Mouse (Mus musculus): ENCODE results near the gene Cers4.

The Cers4 gene

DNA sequence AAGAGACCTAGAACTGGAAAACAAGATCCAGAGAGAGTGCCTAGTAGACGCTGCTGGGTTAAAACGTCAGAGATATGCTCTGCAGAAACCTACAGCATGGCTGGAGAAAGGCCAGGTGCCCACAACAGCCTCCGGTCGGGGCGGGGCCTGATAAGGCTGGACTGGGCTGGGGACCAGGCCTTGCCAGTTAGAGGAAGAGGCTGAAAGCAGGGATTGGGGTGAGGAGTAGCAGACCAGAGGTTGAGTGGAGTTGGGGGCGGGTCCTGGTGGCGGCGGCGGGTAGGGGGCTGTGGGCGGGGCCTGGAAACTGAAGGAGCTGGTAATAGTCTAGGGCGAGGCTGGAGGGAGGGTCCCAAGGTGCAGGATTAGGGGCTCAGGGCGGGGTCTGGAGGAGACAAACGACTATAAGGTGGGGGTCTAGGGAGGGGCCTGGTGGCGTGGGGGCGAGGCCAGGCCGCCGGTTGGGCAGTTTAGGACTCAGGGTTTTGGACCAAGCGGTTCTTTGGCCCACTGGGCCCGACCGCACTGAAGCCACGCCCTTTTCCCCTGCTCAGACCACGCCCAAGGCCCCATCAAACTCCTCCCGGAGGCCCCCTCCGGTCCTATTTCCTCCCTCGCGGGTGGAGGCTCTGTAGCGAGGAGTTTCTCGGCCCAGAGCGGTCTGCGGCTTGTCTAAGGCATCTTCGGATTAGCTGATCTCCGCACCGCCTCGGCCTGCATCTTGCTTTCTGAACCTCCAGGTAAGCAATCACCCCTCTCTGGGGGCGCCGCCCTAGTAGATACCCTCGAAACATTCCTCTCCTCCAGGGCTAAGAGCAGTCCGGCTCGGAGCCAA, at the start of gene Cers4:
Gene Cers4 (plus strand): TSS at position 176 of the 835 bp plus-strand sequence.
- peak; percentile 89 to 92 for DNase-seq

DNA sequence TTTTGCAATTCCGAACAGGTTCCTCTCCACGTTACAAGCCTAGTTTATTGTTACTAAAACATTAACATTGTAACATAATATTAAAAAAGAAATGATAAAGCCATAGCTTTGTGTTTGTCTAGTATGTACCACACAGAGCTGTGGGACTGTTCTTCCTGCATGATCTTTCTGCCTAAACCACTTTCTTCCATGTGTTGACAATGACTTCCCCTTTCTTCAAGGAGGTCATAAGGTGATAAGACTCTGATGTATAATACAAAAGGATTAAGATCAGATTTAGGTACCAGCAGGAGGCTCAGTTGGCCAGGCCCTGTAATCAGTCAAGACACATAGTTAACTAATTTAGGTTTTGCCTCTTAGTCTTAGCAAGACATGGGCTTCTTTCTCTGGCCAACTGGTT, 34.7 kb upstream of the Cers4 start:
- no peak for DNase-seq

DNA sequence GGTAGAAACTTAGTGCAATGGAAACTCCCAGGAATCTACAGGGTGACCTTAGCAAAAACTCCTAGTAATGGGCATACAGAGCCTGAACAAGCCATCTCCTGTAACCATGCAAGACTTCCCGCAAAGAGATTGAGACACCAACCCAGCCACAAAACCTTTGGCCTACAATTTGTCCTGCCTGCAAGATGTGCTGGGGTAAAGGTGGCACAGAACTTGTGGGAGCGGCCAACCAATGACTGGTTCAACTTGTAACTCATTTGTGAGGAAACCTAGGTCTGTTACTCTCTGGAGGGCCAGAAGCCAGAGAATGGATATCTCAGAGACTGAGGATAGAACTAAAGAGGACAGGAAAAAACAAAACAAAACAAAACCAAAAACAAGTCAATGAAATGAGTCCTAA, 29.8 kb upstream of the Cers4 start:
- no peak for DNase-seq

DNA sequence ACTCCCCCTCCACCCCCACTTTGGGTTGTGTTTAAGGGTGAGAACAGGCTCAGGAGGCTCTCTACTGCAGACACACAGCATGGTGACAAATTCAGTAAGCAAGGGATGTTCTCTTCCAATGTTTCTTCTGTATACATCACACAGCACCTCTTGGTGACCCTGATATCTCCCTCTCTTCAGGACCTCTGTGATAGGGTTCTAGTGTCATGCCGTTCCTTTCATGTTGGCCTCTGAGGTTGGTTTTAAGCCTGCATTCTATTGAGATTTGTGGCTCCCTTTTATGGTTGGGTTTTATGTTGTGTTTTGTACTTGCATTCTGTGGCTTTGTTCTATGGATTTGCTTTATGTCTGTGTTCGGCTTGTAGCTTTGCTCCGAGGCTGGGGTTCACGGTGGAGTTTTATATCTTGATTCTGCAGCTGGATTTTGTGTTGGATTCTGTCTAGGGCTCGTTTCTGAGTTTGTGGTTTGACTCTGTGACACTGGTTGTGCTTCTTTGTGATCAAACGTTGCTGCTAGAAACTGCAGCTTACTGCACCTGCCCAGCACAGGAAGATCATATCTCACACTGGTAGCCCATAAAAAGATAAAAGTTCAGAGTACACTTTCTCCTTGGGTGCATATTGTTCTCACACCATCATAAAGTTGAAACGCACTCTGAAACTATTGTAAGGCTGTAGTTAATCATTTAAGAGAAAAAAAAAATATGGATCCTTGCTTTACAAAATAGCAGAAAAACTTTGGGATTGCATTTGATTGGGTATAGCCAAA, 18.2 kb upstream of the Cers4 start:
- no peak for DNase-seq

DNA sequence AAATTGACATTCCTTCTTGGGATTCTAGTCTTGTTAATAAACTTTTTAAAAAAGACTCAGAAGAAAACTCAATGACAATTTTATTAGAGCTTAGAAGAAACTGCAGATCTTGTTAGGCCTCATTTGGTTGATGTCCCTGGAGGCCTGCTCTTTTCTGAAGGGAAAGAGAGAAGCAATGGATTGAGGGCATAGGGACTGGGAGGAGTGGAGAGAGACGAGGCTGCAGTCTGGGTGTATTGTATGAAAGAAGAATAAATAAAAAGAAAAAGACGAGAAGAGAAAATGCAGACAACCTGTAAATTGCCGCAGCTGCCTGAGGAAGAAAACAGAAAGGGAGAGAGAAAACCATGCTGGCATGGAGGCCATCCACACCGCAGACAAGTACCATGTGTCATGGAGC, 11.7 kb upstream of the Cers4 start:
- DNase-seq: no peak

DNA sequence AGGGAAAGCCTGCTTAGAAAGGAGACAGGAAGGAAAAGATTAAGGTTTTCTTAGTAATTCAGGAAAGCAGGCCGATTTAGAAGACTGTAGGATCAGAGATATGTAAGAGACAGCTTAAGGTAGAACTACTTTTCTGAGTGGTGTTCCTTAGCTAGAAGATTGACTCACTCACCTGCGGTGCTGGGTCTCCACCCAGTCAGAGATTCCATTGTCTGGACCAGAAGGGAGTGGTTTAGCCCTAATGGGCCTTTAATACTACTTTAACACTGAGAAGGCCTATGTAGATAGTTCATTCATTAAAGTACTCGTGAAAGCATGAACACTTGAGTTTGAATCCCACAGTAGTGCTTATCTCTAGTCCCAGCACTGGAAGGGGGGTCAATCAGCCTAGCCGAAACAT, 11.2 kb upstream of the Cers4 start:
- no peak for DNase-seq

DNA sequence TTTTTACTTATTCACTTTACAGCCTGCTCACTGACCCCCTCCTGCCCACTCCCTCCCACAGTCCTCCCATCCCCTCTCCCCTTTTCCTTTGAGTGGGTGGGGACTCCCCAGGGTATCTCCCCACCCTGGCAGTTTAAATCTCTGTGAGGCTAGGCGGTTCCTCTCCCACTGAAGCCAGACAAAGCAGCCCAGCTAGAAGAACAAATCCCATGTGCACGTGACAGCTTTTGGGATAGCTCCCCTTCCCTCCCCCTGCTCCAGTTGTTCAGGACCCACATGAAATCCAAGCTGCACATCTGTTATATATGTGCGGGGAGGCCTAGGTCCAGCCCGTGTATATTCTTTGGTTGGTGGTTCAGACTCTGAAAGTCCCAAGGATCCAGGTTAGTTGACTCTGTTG, 10.3 kb upstream of the Cers4 start:
- no peak for DNase-seq

DNA sequence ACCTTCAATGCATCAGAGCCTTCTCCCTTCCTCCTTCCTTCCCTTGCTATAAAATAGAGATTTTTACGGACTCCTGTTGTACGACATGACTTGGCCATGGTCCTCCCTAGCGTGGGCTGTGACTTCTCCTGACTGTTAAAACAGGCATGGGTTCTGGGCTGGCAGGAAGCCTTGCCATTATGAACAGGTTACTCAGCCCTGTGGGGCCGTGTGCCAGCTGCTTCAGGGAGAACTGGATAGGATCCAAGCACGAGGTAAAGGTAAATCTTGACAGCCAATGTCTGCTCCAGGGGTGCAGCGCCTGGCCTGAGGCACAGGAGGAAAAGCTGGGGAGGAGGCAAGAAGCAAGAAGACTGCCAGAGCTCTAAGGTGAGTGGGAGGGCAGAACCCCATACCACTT, 9.5 kb upstream of the Cers4 start:
- no peak for DNase-seq

DNA sequence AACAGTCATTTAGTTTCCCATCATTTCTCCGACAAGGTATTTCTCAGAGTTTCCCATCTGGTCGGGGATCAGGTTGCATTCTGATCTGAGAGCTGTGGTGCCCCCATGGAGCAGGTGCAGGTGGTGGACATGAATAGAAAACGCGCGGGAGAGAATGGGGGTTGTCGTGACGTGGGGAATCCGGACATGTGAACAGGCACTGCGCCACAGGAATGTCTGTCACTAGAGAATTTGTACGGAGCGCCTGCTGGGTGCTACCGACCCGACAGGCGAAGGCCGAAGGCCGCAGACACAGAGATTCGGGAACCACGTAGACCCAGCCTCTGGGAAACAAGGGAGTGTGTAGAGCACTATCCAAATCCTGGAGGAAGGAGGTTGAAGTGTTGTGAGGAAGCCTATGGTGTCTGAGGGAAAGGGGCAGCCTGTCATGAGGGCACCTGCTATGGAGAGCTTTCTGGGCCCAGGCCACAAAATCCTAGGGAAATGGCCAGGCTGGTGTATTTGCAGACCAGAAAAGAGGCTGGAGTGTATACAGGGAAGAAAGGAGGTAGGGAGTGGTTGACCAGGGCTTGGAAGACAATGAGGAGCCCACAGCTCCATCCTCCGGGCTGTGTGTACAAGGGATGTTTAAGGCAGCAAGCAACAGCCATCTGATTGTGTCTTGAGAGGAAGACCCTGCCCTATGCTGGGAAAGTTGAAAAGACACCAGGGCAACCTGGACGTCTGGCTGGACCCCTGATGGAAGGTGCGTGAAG, 1.0 kb downstream of the Cers4 start:
- DNase-seq: peak; percentile 44 to 48

DNA sequence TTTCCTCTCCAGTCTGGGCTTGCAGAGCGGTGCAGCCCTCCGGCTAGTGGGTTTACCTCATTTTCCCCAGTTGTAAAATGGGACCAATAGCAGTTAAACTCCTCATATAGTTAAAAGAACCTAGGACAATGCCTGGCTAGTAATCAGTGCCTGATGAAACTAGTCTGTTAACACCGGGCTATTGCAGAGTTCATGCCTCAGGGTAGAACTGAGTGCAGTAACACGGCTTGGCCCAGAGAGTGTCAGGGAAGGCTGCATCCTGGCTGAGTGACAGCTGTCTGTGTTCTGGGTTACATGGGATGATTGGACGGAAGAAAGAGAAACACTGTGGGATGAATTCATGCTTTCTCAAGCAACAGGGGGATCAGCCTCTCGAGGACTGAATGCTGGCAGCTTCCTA, 3.1 kb downstream of the Cers4 start:
- DNase-seq: no peak

DNA sequence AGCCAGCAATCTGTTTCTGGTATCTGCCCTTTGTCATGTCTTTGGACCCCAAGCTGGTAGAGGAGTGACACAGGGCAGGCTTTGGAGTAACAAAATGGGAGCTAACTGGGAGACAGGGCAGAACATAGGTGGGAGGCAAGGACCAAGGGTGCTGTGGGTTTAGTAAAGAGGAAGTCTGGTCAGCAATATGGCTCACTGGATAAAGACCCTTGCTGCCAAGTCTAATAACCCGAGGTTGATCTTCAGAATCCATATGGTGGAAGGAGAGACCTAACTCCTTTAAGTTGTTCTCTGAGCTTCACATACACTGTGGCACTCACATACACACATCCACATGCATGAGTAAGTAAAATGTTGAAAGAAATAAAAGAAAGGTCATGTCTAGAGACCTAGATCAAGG, 4.8 kb downstream of the Cers4 start:
- no peak for DNase-seq

DNA sequence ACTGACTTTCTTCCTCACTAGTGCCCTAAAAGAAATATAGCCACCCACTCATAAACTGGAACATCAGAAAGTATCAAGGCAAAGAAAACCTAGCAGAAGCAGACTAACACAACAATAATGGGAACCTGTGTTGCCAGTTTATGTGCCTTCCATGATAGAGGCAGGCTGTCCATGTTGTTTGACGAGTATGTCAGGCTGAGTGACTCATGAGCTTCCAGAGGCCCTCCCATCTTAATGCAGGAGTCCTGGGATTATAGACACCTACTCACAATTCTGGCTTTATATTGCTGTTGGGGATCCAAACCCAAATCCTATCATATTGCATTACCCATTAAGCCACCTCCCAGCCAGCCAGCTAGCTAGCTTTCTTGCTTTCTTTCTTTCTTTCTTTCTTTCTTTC, 12.5 kb downstream of the Cers4 start:
- DNase-seq: no peak

DNA sequence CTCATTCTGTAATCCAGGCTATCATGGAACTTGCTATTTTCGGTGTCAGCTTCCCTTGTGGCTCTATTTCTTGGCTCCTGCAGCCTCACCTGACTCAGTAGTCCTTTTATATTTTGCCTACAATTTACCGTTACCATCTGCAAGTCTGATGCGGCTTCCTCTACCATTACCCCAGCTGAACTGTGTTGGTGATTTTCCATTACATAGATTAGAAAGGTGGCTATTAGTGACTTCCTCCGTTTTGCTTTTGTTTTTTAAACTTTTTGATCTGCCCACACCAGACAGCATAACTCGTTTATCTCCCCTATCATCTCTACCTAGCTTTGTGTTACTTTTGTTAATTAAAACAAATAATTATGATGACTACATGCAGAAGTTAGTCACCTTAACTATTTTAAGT, 14.7 kb downstream of the Cers4 start:
- no peak for DNase-seq

DNA sequence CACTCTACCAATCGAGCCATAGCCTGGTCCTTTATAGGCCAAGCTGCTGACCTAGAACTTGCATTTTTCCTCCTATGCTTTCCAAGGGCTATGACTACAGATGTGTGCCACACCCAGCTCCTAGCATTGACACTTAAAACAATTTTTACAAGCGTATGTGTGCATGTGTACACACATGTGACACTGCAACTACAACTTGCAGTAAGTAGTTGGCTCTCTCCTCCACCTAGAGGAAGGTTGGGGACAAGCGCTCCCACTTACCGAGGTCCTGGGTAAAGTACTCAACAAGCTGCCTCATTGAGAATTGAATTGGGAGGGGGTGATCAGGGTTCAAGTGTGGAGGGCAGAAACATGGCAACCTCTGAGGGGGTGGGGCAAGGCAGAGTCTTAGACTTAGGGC, 18.0 kb downstream of the Cers4 start:
- no peak for DNase-seq

DNA sequence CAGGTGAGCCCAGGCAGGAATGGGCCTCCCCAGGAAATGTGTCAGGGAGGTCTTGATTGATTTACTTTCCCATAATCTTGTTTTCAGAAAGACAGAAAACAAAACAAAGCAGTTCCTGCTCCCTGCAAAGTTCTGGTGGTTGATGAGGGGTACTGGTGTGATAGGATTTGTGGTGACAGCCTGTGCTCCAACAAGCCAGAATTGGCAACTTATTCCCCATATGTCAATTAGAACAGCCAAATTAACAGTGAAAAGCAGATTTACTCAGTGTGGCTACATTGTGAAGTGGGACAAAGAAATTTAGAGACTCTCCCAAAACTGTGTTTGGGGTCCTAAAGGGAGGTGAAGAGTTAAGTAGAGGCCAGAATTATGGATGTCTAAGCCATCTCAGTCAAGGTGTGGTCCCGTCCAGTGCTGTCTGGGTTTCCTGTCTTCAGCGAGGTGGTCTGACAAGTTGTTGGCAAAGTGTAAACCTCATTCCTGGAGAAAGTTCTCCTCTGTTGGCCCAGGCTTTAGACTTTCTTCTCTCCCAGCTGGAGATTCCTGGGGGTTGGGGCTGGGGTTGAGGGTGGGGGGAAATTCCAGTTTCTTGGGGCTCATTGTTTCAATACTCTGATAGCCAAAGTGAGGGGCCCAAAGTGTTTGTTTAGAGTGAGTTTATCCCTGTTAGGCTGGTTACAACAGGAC, 18.7 kb downstream of the Cers4 start:
- DNase-seq: no peak

DNA sequence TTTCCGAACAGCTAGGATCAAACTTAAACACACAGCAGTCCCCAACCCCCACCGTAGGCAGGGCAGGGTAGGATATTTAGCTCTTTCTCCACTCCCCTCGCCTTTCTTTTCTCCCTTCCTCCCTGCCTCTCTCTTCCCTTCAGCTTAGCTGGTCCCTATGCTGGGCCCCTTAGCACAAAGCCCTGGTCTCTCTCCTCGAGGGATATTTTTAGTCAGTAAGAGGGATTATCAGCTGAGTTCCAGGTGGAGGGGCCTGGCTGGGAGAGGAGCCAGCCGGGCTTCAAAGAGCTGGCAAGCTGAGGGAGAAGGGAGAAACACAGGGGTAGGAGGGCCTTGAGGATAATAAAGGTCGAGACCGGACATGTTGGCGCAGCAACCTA, 19.3 kb downstream of the Cers4 start:
- DNase-seq: no peak

DNA sequence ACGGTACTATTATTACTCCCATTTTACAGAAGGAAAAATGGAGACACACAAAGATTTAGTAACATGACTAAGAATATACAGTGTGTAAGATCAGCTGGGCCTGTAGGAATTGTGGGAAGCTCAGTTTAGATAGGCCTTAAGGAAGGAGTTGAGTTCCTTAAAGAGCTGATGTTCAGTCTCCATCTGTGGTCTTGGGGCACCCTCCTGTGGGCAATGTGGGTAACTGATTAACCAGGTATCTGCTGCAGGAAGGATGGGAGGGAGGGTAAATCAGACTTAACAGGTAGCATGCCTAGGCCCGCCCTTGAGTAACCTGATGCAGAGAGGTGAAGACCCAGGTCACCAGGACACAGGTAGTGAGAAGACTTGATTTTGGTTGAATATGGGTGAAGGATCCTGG, 23.3 kb downstream of the Cers4 start:
- DNase-seq: peak; percentile 77 to 80

DNA sequence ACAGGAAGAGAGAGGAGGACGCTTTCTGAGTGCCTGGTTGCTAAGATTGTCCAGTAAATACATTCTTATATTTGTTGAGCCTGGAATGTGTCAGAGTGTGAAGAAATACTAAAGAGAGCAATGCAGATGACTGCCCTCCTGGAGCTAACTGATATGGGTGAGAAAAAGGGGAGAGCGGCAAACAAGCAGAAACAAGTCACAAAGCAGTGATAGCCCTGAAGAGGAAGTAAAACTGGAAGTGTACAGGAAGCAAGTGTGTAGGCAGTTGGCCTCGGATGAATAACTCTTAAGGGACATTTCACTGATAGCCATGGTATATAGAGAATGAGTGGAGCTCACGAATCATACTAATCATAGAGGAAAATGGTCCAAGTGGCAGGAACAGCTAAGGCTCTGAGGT, 28.6 kb downstream of the Cers4 start:
- DNase-seq: peak; percentile 46 to 49

DNA sequence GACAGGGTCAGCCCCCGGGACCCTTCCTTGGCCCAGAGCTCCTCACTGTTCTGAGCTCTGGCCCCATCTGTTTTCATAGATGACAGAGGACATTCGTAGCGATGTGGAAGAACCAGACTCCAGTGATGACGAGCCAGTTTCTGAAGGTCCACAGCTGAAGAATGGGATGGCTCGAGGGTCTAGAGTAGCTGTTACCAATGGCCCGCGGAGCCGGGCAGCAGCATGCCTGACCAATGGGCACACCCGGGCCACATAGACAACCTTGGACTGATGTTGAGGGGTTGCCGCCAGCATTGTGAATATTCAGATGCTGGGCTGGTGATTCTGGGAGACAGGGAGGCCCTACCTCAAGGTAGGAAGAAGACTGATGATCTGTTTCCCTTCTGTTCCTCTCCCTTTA, 30.7 kb downstream of the Cers4 start:
- DNase-seq: no peak
